Mouse (Mus musculus): ENCODE results near the gene Nhsl2.
A peak's percentile ranks its signal among the peaks of the same experiment; 100 is the strongest.

Gene Nhsl2

DNA sequence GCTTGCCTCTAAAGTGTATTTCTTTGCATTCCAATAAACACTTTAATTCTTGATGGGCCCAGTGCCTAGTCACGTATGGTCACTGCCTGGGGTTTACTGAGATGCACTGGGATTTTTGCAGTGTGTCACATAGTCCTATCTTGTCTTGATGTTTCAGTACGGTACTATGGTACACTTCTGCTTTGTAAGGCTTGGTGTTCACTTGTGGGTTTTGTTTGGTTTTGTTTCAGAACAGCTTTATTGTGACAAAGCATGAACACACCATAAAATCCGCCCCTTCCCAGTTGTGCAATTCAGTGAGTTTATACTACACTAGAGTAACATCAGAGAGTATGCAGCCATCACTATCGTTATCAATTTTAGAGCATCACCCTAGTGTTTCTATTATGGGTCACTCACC is 204.8 kb downstream of the Nhsl2 start:
- DNase-seq, result no peak

GRCm38 (mm10) chrX:102059437-102059836 is 210.3 kb downstream of the Nhsl2 start:
- peak; percentile 31 for DNase-seq

GRCm38 (mm10) chrX:102060243-102060642 is 211.1 kb downstream of the Nhsl2 start:
- DNase-seq, result no peak

DNA sequence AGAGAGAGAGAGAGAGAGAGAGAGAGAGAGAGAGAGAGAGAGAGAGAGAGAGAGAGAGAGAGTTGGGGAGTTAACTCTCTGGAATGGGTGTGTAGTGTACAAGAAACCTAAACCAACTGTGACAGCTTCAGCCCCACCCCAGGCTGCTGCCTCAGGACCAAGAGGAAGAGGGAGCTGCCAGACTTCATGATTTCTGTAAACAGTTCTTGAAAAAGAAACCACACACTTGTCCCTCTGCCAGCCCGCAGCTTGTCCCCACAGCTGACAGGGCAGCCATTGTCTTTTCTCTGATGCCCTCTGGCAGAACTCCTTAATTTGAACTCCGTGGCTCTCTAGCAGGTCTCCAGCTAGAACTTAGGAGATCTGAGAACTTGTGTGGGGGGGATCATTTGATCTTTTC is 211.7 kb downstream of the Nhsl2 start:
- no peak for DNase-seq

GRCm38 (mm10) chrX:102064062-102064461 is 214.9 kb downstream of the Nhsl2 start:
- no peak for DNase-seq

DNA sequence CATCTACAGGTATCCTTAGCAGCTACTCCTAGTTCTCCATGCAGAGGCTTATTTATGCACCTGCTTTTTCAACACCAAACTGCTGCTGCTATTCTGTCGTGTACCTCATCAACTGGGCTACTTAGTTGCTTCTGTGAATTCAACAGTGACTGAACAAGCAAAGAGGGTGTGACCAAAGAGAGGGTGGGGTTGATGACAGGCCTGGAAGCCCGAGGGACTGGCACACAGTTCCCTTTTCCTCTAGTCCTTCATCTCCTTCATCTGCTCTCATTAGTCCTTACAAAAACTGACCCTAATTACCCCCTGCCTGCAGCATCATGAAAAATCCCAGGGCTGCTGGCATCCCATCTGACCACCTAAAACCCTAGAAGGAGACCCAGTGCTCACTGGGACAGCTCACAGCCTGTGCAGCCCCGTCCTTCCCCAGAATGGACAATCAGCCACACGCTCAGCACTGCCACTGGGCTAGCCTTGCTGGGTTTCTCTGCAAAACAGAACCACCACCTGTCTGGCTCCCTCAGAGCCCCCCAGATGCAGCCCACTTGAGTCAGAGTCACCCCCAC is 216.1 kb downstream of the Nhsl2 start:
- DNase-seq, result no peak

GRCm38 (mm10) chrX:102066134-102066533 is 216.9 kb downstream of the Nhsl2 start:
- DNase-seq, result peak; percentile 52

DNA sequence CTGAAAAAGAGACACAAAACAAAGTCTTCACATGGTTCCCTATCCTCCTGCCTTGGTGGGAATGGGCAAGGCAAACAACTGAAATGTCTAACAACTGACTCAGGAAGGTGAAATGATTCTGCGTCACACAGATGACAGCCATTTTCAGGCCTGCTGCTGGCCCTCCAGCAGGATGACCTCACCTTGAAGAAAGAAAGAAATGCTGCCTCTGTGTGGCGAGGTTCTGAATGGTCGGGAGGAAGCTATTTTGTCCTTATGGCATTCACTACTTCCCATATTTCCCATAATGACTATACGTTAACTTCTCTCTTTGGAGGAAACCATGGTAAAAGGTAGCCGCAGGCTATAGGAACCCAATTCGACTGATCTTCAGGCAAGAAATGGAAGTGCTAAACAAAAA is 217.9 kb downstream of the Nhsl2 start:
- DNase-seq, result no peak

GRCm38 (mm10) chrX:102068811-102069540 is 219.8 kb downstream of the Nhsl2 start:
- no peak for DNase-seq

GRCm38 (mm10) chrX:102070591-102071471 is 221.6 kb downstream of the Nhsl2 start, which contains the start of gene Rtl5:
Rtl5 (minus strand) TSS chrX:102071304.
- DNase-seq, result peak; percentile 74

DNA sequence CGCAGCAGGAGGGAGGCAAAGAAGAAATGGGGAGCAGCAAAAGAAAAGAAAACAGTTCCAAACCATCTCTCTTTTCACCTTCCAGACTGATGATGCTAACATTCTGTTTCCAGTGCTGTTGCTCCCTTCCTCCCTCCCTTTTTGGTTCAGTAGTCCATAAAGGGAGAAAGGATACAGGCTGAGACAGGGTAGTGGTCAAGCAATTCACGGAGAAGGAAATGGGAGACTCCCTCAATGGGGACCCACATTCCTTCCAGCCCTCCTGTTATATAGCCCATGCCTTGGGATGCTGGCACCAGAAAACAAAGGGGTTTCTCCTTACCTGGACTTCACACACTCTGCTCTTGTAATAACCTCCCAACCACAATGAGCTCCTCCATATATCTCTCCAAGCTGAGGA is 222.3 kb downstream of the Nhsl2 start:
- DNase-seq, result no peak

DNA sequence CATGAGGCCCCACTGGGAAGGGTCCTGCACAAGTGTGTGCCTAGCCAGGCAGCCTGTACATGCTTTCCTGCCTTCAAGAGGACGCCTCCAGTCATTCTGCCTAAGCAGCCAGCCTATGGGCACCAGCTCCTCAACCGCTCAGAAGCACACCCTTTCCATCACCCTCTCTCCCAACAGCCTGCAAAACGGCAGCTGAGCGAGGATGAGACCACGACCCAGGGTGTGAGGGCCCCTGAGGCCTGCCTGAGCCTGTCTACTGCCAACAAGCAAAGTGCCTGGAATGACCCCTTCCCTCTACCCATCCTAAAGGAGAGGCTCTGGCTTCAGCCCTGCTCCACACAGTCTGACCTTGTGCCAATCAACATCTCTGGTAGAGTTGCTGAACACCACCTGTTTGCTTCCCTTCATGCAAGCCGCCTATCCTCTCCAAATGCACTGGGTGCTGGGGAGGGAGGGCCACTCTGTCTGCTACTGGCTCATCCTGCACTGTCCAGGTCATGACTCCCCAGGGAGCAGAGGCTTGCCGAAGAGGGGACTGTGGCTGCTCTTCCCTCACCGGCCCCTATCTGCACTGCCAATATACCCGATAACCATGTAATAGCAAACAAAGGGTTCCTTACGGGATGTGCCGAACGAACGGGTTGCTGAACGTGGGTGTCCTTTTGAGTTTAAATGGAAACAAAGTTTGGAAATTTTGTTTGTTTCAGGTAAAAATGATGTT is 224.6 kb downstream of the Nhsl2 start:
- no peak for DNase-seq

- no peak for DNase-seq
Measured at GRCm38 (mm10) chrX:102074435-102074834, 225.2 kb downstream of the Nhsl2 start.

GRCm38 (mm10) chrX:102075158-102075557 is 226.0 kb downstream of the Nhsl2 start:
- DNase-seq, result no peak

DNA sequence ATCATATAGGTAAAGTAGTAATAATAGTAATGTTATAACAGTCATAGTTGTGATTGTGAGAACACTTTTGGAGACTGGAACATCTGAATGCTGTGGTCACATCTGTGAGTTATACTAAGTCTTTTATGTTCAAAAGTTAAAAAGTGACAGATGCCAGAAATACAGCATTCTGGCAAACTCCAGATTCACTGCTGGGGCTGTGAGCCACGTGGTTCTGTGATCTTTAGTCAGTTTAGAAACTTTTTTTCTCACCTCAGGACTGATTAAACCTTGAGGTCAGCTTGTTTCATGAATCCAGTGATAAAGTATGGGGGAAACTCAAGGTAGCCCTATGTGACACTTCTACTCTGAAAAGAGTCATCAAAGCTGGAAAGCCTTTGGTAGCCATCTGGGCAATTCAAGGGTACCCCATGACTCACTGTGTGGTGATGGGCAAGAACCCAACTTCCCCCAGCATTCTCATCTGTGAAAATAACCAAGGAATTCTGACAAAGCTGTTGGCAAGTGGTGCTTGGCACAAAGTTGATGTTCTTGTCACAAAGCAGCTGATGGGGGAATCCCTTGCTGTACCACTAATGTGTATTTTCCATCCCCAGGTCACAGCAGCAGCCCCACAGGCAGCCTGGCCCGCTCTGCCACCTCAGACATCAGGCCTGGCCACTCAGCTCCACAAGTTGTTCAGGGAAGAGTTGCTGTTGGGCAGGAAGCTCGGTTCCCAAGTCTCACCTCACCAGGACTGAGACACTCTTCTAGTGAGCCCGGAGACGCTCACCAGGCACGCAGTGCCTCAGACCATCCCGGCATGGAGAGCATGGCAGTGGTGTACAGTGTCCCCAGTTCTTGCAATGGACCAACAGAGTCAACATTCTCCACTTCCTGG is 227.9 kb downstream of the Nhsl2 start:
- DNase-seq, result no peak

DNA sequence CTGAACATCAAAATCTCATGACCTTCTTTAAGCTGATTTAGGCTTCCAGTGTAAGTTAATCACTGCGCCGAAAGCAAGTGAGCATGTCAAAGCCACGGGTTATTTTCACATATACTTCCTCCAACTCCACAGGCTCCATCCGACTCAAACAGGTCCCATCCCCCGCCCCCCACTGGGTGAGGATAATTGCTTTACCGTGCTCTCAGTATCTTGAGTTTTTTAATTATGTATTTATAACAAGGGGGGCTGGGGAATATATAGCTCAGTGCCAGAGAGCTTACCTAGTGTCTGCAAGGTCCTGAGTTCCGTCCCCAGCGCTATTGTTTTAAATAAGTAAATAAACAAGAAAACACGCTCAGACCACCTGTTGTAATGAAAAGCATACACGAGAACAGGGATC is 231.9 kb downstream of the Nhsl2 start:
- no peak for DNase-seq

GRCm38 (mm10) chrX:102081573-102082279 is 232.5 kb downstream of the Nhsl2 start:
- DNase-seq, result no peak

DNA sequence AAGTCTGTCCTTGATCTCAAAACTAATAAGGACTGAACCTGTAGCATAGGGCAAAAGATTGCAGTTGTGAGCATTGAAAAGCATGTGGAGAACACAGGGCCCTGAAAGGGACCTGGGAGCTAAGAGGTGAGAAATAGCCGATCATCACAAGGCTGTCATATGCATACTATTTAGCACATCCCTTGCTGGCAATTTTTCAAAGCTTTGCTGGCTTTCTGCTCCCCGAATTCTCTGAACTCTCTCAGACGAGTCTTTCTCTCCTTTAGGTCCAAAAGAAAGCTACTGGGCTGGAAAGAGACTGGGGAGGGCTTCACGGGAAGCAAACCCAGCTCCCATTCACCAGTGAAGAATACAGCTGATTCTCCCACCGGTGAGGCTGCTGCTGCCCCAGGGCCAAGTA is 233.2 kb downstream of the Nhsl2 start:
- DNase-seq, result no peak

DNA sequence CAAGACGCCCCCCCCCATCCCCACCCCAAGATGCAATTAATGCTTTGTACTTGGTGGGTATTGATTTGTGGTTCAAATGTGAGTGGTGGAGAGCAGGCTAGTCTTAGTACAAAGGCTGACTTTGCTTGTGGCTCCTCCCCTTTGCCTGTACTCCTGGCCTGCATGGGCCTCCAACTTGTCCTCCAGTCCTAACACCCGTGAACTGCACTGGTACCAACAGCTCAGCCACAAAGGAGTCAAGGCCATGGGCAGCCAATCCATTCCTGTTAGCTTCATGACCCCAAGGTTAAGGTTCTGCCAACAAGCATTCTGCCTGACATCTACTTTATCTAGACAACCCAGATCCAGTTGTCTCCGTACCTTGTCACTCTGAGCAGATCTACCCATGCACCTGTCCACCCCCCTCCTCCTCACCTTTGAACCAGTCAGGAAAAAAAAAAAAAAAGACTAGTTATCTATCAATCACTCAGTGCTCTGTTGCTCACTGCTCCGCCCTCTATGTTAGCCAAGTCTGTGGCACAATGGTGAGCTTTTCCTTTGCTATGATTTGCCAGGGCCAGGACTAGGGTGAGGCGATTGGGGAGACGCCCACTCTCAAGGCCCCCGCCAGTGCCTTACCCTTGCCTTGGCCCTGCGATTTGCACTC is 236.7 kb downstream of the Nhsl2 start:
- DNase-seq, result no peak

DNA sequence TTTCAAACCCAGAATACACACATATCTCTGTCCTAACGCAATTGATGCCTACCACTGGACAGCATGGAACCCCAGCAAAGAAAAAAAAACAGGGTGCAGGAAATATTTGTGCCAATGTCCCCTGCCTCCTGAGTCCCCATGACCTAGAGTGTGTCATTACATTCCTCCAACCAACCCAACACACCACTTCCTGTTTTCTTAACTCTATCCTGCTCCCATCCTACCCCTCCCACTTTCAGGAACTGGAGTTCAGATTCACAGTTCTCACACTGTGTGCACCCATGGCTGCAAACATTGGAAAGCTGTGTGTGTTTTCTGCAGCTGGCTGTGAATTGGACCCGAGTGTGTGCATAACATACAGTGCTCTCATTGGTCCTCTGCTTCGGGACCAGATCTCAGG is 241.4 kb downstream of the Nhsl2 start:
- DNase-seq, result no peak

DNA sequence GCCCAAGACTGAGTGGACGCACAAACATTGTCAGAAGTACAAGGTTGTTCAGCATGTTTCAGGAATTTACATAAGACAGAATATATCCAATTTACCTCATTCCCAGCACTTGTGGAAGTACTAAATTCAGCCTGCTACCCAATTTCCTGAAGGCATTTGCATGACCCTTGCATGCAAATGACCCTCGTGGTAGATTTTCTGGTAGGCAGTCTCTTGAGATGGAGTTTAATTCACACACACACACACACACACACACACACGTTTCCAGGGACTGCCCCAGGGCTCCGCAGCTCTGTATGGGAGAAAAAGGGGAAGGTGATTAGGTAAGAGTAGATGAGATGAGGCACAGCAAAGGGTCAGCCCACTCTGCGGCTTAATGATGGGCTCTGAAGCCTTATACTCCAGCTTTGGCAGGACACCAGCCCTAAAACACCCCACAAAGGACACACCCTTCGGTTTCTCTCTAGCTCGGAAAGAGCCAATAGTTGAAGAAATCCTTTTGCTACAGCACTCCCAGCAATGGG is 245.3 kb downstream of the Nhsl2 start:
- no peak for DNase-seq

Measured in thymus, postnatal 14 days (tissue).